Mouse (Mus musculus) embryonic fibroblast, embryonic 13.5 days (primary cell): ENCODE measurements around the gene Omt2a. TPM values are rescaled to one million over a fixed set of nuclear protein-coding genes. Genes with fewer than 3 reads are reported as not detected.
"Not testable (repeated sequence)": the region's sequence is repeated elsewhere in the genome, so short reads cannot be mapped to it uniquely, and the experiment has no call there.

Experiments used
- H3K27ac ChIP-seq: 2 replicates; pipeline ENCODE4 v1.5.1; 2012; ENCODE audit warnings: low read length, control low read depth, inconsistent platforms; ENCODE audit not compliant: insufficient read depth
- H3K4me1 ChIP-seq: 2 replicates; pipeline ENCODE4 v1.6.1; 2011; ENCODE audit warnings: low read length; ENCODE audit not compliant: control insufficient read depth, insufficient read depth
- H3K4me3 ChIP-seq: 2 replicates; pipeline ENCODE4 v1.5.1; 2011; ENCODE audit warnings: mild to moderate bottlenecking, control low read depth, low read length; ENCODE audit not compliant: insufficient read depth
- CTCF ChIP-seq: IDR thresholded peaks from 2 replicates; pipeline ENCODE4 v1.5.1; 2011; ENCODE audit warnings: mild to moderate bottlenecking, control low read depth, low read length, moderate library complexity, borderline replicate concordance; ENCODE audit not compliant: insufficient read depth
- POLR2A ChIP-seq: IDR thresholded peaks from 2 replicates; pipeline ENCODE4 v1.6.1; 2011; ENCODE audit warnings: low read depth, mild to moderate bottlenecking, control low read depth, low read length, moderate library complexity
- polyA plus RNA-seq: library from polyadenylated mRNA; stranded (reverse); fragments of >200 nt; gene quantifications from 2 replicates; pipeline ENCODE4 v1.2.4, GENCODE M21; 2011; ENCODE audit warnings: low read depth; ENCODE audit not compliant: missing spikeins, insufficient read length

The Omt2a gene
- polyA plus RNA-seq: not detected in 2 replicates

- no peak for TF ChIP-seq POLR2A
- TF ChIP-seq CTCF: no peak
- H3K4me1 ChIP-seq: no peaks in the 10 kb centered on the region
- H3K4me3 ChIP-seq: no peak within 1 kb of the TSS
- no peak within 1 kb of the TSS for H3K27ac ChIP-seq
Measured at GRCm38 (mm10) chr9:78314696-78315095, at the start of gene Omt2a. Omt2a (minus strand) TSS chr9:78314796.

- H3K27ac ChIP-seq: no peak overlapping the region
- H3K4me3 ChIP-seq: no peak overlapping the region
- no peaks in the 10 kb centered on the region for H3K4me1 ChIP-seq
- TF ChIP-seq CTCF (no peak), POLR2A (no peak)
Measured at GRCm38 (mm10) chr9:78363374-78363773, 48.8 kb upstream of the Omt2a start.

- Histone ChIP-seq H3K4me1 (no peaks in the 10 kb centered on the region), H3K27ac (no peak overlapping the region), H3K4me3 (no peak overlapping the region)
- TF ChIP-seq POLR2A (no peak), CTCF (no peak)
Measured at GRCm38 (mm10) chr9:78360484-78360872, 45.9 kb upstream of the Omt2a start.

GRCm38 (mm10) chr9:78359750-78360483, 45.3 kb upstream of the Omt2a start:
- Histone ChIP-seq H3K27ac (no peak overlapping the region), H3K4me3 (no peak overlapping the region), H3K4me1 (no peaks in the 10 kb centered on the region)
- TF ChIP-seq CTCF (no peak), POLR2A (no peak)

- Histone ChIP-seq H3K4me3 (no peak overlapping the region), H3K27ac (no peak overlapping the region), H3K4me1 (no peaks in the 10 kb centered on the region)
- no peak for TF ChIP-seq POLR2A
- TF ChIP-seq CTCF: peak; percentile 57; the same call in 1 of the 2 replicates
Measured at GRCm38 (mm10) chr9:78358053-78358452, 43.5 kb upstream of the Omt2a start.

- Histone ChIP-seq H3K4me3 (no peak within 1 kb of the TSS), H3K27ac (no peak within 1 kb of the TSS), H3K4me1 (no peaks in the 10 kb centered on the region)
- no peak for TF ChIP-seq CTCF
- TF ChIP-seq POLR2A: no peak
Measured at GRCm38 (mm10) chr9:78355611-78356010, 41.0 kb upstream of the Omt2a start, which contains the start of gene Gsta2. Gsta2 (minus strand) TSS chr9:78355788.

GRCm38 (mm10) chr9:78354665-78355578, 40.3 kb upstream of the Omt2a start:
- H3K4me1 ChIP-seq: no peaks in the 10 kb centered on the region
- no peak overlapping the region for H3K4me3 ChIP-seq
- no peak overlapping the region for H3K27ac ChIP-seq
- TF ChIP-seq CTCF (no peak), POLR2A (no peak)

GRCm38 (mm10) chr9:78351504-78352220, 37.1 kb upstream of the Omt2a start:
- TF ChIP-seq CTCF: no peak
- TF ChIP-seq POLR2A: no peak
- Histone ChIP-seq H3K4me1 (no peaks in the 10 kb centered on the region), H3K4me3 (no peak overlapping the region), H3K27ac (no peak overlapping the region)

GRCm38 (mm10) chr9:78350007-78350406, 35.4 kb upstream of the Omt2a start:
- H3K4me3 ChIP-seq, H3K27ac ChIP-seq, H3K4me1 ChIP-seq: not testable (repeated sequence)

- H3K4me1 ChIP-seq, H3K27ac ChIP-seq, H3K4me3 ChIP-seq: not testable (repeated sequence)
Measured at GRCm38 (mm10) chr9:78349141-78349540, 34.5 kb upstream of the Omt2a start.

GRCm38 (mm10) chr9:78348206-78349004, 33.8 kb upstream of the Omt2a start:
- not testable (repeated sequence) for H3K4me3 ChIP-seq, H3K27ac ChIP-seq, H3K4me1 ChIP-seq
